Mouse (Mus musculus) thymus, adult 2 months (tissue): ENCODE results near the gene Tfb1m. TPM values are rescaled to one million over a fixed set of nuclear protein-coding genes. Genes with fewer than 3 reads are reported as not detected.

Experiments
- DNase-seq: peaks from one replicate; pipeline ENCODE4 v3.0.0; 2021
- H3K27ac ChIP-seq: fragments of 200-500 bp; 2 replicates; pipeline ENCODE4 v1.5.1; 2012; ENCODE audit warnings: low read length, control low read depth; ENCODE audit not compliant: control insufficient read depth, insufficient read depth
- H3K27me3 ChIP-seq: fragments of 200-500 bp; 2 replicates; pipeline ENCODE4 v1.6.1; 2012; ENCODE audit warnings: mild to moderate bottlenecking, low read length, moderate library complexity, mixed read lengths; ENCODE audit not compliant: control insufficient read depth, insufficient read depth
- H3K36me3 ChIP-seq: fragments of 200-500 bp; 2 replicates; pipeline ENCODE4 v1.6.1; 2012; ENCODE audit warnings: mild to moderate bottlenecking, low read length, moderate library complexity; ENCODE audit not compliant: control insufficient read depth, insufficient read depth
- H3K4me1 ChIP-seq: fragments of 200-500 bp; replicated peaks from 2 replicates; pipeline ENCODE4 v1.6.1; 2012; ENCODE audit warnings: low read length; ENCODE audit not compliant: control insufficient read depth, insufficient read depth
- H3K4me3 ChIP-seq: fragments of 200-500 bp; 2 replicates; pipeline ENCODE4 v1.5.1; 2012; ENCODE audit warnings: mild to moderate bottlenecking, low read length, control low read depth, moderate library complexity; ENCODE audit not compliant: control insufficient read depth, insufficient read depth
- CTCF ChIP-seq: fragments of 200-500 bp; IDR thresholded peaks from 2 replicates; pipeline ENCODE4 v1.5.1; 2012; ENCODE audit warnings: mild to moderate bottlenecking, control low read depth, low read length, moderate library complexity, borderline replicate concordance; ENCODE audit not compliant: control insufficient read depth, poor library complexity, insufficient read depth; ENCODE audit errors: extremely low read depth
- POLR2A ChIP-seq: fragments of 200-500 bp; IDR thresholded peaks from 2 replicates; pipeline ENCODE4 v1.6.1; 2012; ENCODE audit warnings: mild to moderate bottlenecking, low read length, control low read depth, moderate library complexity; ENCODE audit not compliant: control insufficient read depth, poor library complexity, insufficient read depth; ENCODE audit errors: extremely low read depth
- WGBS: fragments of 180-500 bp; shearing (Covaris S2); methylation state at CpG from one replicate; pipeline ENCODE4 v1.1.7; 2018; 5-methylcytosine and 5-hydroxymethylcytosine counted together
- polyA plus RNA-seq: library from polyadenylated mRNA; depleted of rRNA; stranded (reverse); fragments of >200 nt; gene quantifications from 2 replicates; pipeline ENCODE4 v1.2.3, GENCODE M21; 2012

Gene Tfb1m
- polyA plus RNA-seq, 1 experiment: 2.6 TPM

- no peak for DNase-seq
- no peaks in the 10 kb centered on the region for H3K4me1 ChIP-seq
- H3K27me3 ChIP-seq: no peaks in the 10 kb centered on the region
- TF ChIP-seq POLR2A (no peak), CTCF (no peak)
- H3K36me3 ChIP-seq: no peaks in the 10 kb centered on the region
- no peak overlapping the region for H3K27ac ChIP-seq
- H3K4me3 ChIP-seq: no peak overlapping the region
- 90% methylated on average over 11 of the region's 11 CpGs for WGBS
Measured at GRCm38 (mm10) chr17:3490216-3490895, 67.2 kb downstream of the Tfb1m start.

GRCm38 (mm10) chr17:3487721-3488601 lies 69.6 kb downstream of the Tfb1m start:
- Histone ChIP-seq H3K36me3 (no peaks in the 10 kb centered on the region), H3K4me3 (no peak overlapping the region), H3K27me3 (no peaks in the 10 kb centered on the region), H3K27ac (no peak overlapping the region), H3K4me1 (no peaks in the 10 kb centered on the region)
- no peak for DNase-seq
- WGBS: 93% methylated on average over 12 of the region's 12 CpGs
- TF ChIP-seq CTCF (no peak), POLR2A (no peak)

GRCm38 (mm10) chr17:3487211-3487610 lies 70.4 kb downstream of the Tfb1m start:
- TF ChIP-seq POLR2A (no peak), CTCF (no peak)

GRCm38 (mm10) chr17:3485851-3486250 lies 71.7 kb downstream of the Tfb1m start:
- no peaks in the 10 kb centered on the region for H3K27me3 ChIP-seq
- 89% methylated on average over 7 of the region's 7 CpGs for WGBS

More at GRCm38 (mm10) chr17:3487211-3487610, 70.4 kb downstream of the Tfb1m start:
- Histone ChIP-seq H3K36me3 (no peaks in the 10 kb centered on the region), H3K27me3 (no peaks in the 10 kb centered on the region), H3K4me1 (no peaks in the 10 kb centered on the region), H3K27ac (no peak overlapping the region), H3K4me3 (no peak overlapping the region)
- DNase-seq: no peak
- WGBS: 97% methylated on average over 4 of the region's 4 CpGs

GRCm38 (mm10) chr17:3483091-3483490 lies 74.5 kb downstream of the Tfb1m start:
- H3K4me3 ChIP-seq: no peak overlapping the region
- no peak overlapping the region for H3K27ac ChIP-seq
- no peaks in the 10 kb centered on the region for H3K36me3 ChIP-seq
- no peaks in the 10 kb centered on the region for H3K27me3 ChIP-seq
- TF ChIP-seq CTCF (no peak), POLR2A (no peak)
- 86% methylated on average over 8 of the region's 8 CpGs for WGBS
- no peak for DNase-seq
- H3K4me1 ChIP-seq: no peaks in the 10 kb centered on the region

More at GRCm38 (mm10) chr17:3485851-3486250, 71.7 kb downstream of the Tfb1m start:
- Histone ChIP-seq H3K36me3 (no peaks in the 10 kb centered on the region), H3K4me3 (no peak overlapping the region), H3K27ac (no peak overlapping the region), H3K4me1 (no peaks in the 10 kb centered on the region)
- DNase-seq: no peak
- no peak for TF ChIP-seq CTCF
- TF ChIP-seq POLR2A: no peak
